Comparison of ENCODE assay signal across 9 mouse cellular contexts in genomic region chr17:14672402-14672801, GRCm38 (mm10). TPM values are rescaled to one million over a fixed set of nuclear protein-coding genes. Genes with fewer than 3 reads are reported as not detected.
DNase-seq lines count a peak whose midpoint lies in the region; ATAC-seq lines count a peak whose summit lies in the region.
"Had no signal": no experiment of that assay in that cellular context is flagged by ENCODE, and none has a peak within 500 bp of the region (broad histone marks: within the 10 kb centered on the region; RNA-seq: fewer than 3 reads in every experiment).

No protein-coding gene starts in this region.

- H3K4me3 ChIP-seq in forebrain, embryonic 15.5 days, result no peak overlapping the region
- no peak overlapping the region for H3K4me3 ChIP-seq in forebrain, embryonic 12.5 days (replicated peaks)
- H3K4me3 ChIP-seq in heart, embryonic 14.5 days (ENCODE audit: control insufficient read depth in 1 of 2, insufficient read depth in 1 of 2, low read depth in 1 of 2, low read length in 2 of 2), result no peak overlapping the region
- H3K4me3 ChIP-seq: left cerebral cortex, adult 2 months had no signal

- ATAC-seq in forebrain, embryonic 15.5 days (replicated peaks), result peak; percentile 48; the same call in 1 of the 2 replicates
- ATAC-seq in forebrain, embryonic 12.5 days (ENCODE audit: low FRiP score), result no peak
- ATAC-seq in heart, embryonic 14.5 days (ENCODE audit: insufficient number of reproducible peaks, insufficient read depth, low FRiP score, low read depth), result peak; percentile 67; the same call in 1 of the 2 replicates
- no peak for ATAC-seq in erythroid progenitor cell, adult 5-6 weeks (replicated peaks; ENCODE audit: low FRiP score, poor library complexity, severe bottlenecking)

- H3K36me3 ChIP-seq in forebrain, embryonic 15.5 days, result no peaks in the 10 kb centered on the region
- no peaks in the 10 kb centered on the region for H3K36me3 ChIP-seq in forebrain, embryonic 12.5 days (replicated peaks)
- peaks cover 30% of the 10 kb centered on the region for H3K36me3 ChIP-seq in heart, embryonic 14.5 days (ENCODE audit: control insufficient read depth, insufficient read depth, low read length)

- H3K27ac ChIP-seq in forebrain, embryonic 15.5 days (replicated peaks), result no peak overlapping the region
- no peak overlapping the region for H3K27ac ChIP-seq in forebrain, embryonic 12.5 days
- H3K27ac ChIP-seq in heart, embryonic 14.5 days (replicated peaks in 1 of 2; ENCODE audit: control insufficient read depth in 1 of 2, insufficient read depth in 1 of 2, low read depth in 2 of 2, low read length in 2 of 2), result peak overlapping the region in 1 of 2 experiments; percentile 24; a peak in 1 of 4 replicates
- H3K27ac ChIP-seq: left cerebral cortex, adult 2 months had no signal

- H3K9ac ChIP-seq in forebrain, embryonic 15.5 days (replicated peaks), result no peak overlapping the region
- H3K9ac ChIP-seq in forebrain, embryonic 12.5 days, result no peak overlapping the region
- H3K9ac ChIP-seq in heart, embryonic 14.5 days (ENCODE audit: low read length), result no peak overlapping the region

- peak; percentile 29 for DNase-seq in right cerebral cortex, adult 18-20 months
- DNase-seq in right cerebral cortex, postnatal 25 days, result no peak
- peak; percentile 60 for DNase-seq in lung, postnatal 36 days
- no peak for DNase-seq in thymus, postnatal 10 days (ENCODE audit: low spot score in 2 of 2)

- 27% methylated on average over 5 of the region's 5 CpGs for WGBS in forebrain, embryonic 15.5 days
- 29% methylated on average over 5 of the region's 5 CpGs for WGBS in forebrain, embryonic 12.5 days
- WGBS in heart, embryonic 14.5 days, result 32% methylated on average over 5 of the region's 5 CpGs

- no peaks in the 10 kb centered on the region for H3K9me3 ChIP-seq in forebrain, embryonic 15.5 days
- H3K9me3 ChIP-seq in forebrain, embryonic 12.5 days, result no peaks in the 10 kb centered on the region
- no peaks in the 10 kb centered on the region for H3K9me3 ChIP-seq in heart, embryonic 14.5 days (ENCODE audit: control insufficient read depth, low read length)

- no peaks in the 10 kb centered on the region for H3K4me1 ChIP-seq in forebrain, embryonic 15.5 days
- no peaks in the 10 kb centered on the region for H3K4me1 ChIP-seq in forebrain, embryonic 12.5 days
- peaks cover 2 to 7% of the 10 kb centered on the region in 2 experiments; a peak in 2 of 4 replicates for H3K4me1 ChIP-seq in heart, embryonic 14.5 days (ENCODE audit: control insufficient read depth in 2 of 2, insufficient read depth in 2 of 2, low read length in 2 of 2)

- H3K4me2 ChIP-seq in forebrain, embryonic 15.5 days (replicated peaks), result no peak overlapping the region
- no peak overlapping the region for H3K4me2 ChIP-seq in forebrain, embryonic 12.5 days
- no peak overlapping the region for H3K4me2 ChIP-seq in heart, embryonic 14.5 days (ENCODE audit: low read length)

- H3K27me3 ChIP-seq in forebrain, embryonic 15.5 days, result no peaks in the 10 kb centered on the region
- H3K27me3 ChIP-seq in forebrain, embryonic 12.5 days, result no peaks in the 10 kb centered on the region
- no peaks in the 10 kb centered on the region for H3K27me3 ChIP-seq in heart, embryonic 14.5 days (ENCODE audit: control insufficient read depth, insufficient read depth, low read length)

RNA-seq across cellular contexts. Expression of gene Thbs2, which starts 21.6 kb away (rescaled TPM):
- polyA plus RNA-seq in forebrain, embryonic 15.5 days (2015; fragmentation: Nextera tagmentation; extraction: Ambion mirVana), result 0.84 and 1.2 TPM in 2 replicates
- 4.1 and 6.2 TPM in 2 replicates for polyA plus RNA-seq in forebrain, embryonic 12.5 days (2016; fragmentation: Nextera tagmentation; extraction: Ambion mirVana)
- 36.9 and 37.9 TPM in 2 replicates for polyA plus RNA-seq in heart, embryonic 14.5 days (2014; fragmentation: Nextera tagmentation; extraction: Ambion mirVana)
- total RNA-seq in erythroid progenitor cell, adult 5-6 weeks (2015; ENCODE audit: low replicate concordance), result not detected in 2 replicates
- total RNA-seq in erythroid progenitor cell, adult 5-6 weeks (2017; ENCODE audit: low replicate concordance), result 1.3 TPM in 1 of 2 replicates, not detected in the other

Comparison
In these comparisons a context has a peak if more than half of its experiments do, and no peak if none do; other contexts are left out.
1. ATAC-seq: peak in forebrain, embryonic 15.5 days (single experiment) and heart, embryonic 14.5 days (single experiment); none in forebrain, embryonic 12.5 days (single experiment) and erythroid progenitor cell, adult 5-6 weeks (single experiment).
2. DNase-seq: peak in right cerebral cortex, adult 18-20 months (single experiment) and lung, postnatal 36 days (single experiment); none in right cerebral cortex, postnatal 25 days (single experiment) and thymus, postnatal 10 days (0 of 2).